Mouse (Mus musculus): ENCODE data around the gene Sgk2.

The Sgk2 gene

GRCm38 (mm10) chr2:162987218-162987617, at the start of gene Sgk2:
Gene Sgk2 (plus strand): TSS chr2:162987330.
- no peak for DNase-seq (ENCODE audit: low spot score)

GRCm38 (mm10) chr2:162939562-162939961, 47.6 kb upstream of the Sgk2 start:
- DNase-seq (ENCODE audit: low spot score), result no peak

GRCm38 (mm10) chr2:162943148-162943846, 43.8 kb upstream of the Sgk2 start, which contains the start of gene L3mbtl1:
Gene L3mbtl1 (plus strand): TSS chr2:162943472.
- no peak for DNase-seq (ENCODE audit: low spot score)

GRCm38 (mm10) chr2:162943931-162944330, 43.2 kb upstream of the Sgk2 start:
- DNase-seq (ENCODE audit: low spot score), result no peak

GRCm38 (mm10) chr2:162946964-162947363, 40.2 kb upstream of the Sgk2 start:
- DNase-seq (ENCODE audit: low spot score), result no peak

GRCm38 (mm10) chr2:162947736-162948135, 39.4 kb upstream of the Sgk2 start:
- no peak for DNase-seq (ENCODE audit: low spot score)

GRCm38 (mm10) chr2:162948221-162948620, 38.9 kb upstream of the Sgk2 start:
- DNase-seq (ENCODE audit: low spot score), result no peak

GRCm38 (mm10) chr2:162950776-162951175, 36.4 kb upstream of the Sgk2 start:
- no peak for DNase-seq (ENCODE audit: low spot score)

- no peak for DNase-seq (ENCODE audit: low spot score)
Observed at GRCm38 (mm10) chr2:162956843-162957242, 30.3 kb upstream of the Sgk2 start.

- no peak for DNase-seq (ENCODE audit: low spot score)
Observed at GRCm38 (mm10) chr2:162961321-162961720, 25.8 kb upstream of the Sgk2 start.

- no peak for DNase-seq (ENCODE audit: low spot score)
Observed at GRCm38 (mm10) chr2:162966734-162967133, 20.4 kb upstream of the Sgk2 start.

- no peak for DNase-seq (ENCODE audit: low spot score)
Observed at GRCm38 (mm10) chr2:162968357-162968756, 18.8 kb upstream of the Sgk2 start.

- no peak for DNase-seq (ENCODE audit: low spot score)
Observed at GRCm38 (mm10) chr2:162969101-162969500, 18.0 kb upstream of the Sgk2 start.

GRCm38 (mm10) chr2:162970896-162971295, 16.2 kb upstream of the Sgk2 start:
- DNase-seq (ENCODE audit: low spot score), result no peak

- DNase-seq (ENCODE audit: low spot score), result no peak
Observed at GRCm38 (mm10) chr2:162972752-162973151, 14.4 kb upstream of the Sgk2 start.

- DNase-seq (ENCODE audit: low spot score), result no peak
Observed at GRCm38 (mm10) chr2:162973206-162973605, 13.9 kb upstream of the Sgk2 start.

GRCm38 (mm10) chr2:162973637-162974036, 13.5 kb upstream of the Sgk2 start:
- DNase-seq (ENCODE audit: low spot score), result no peak

GRCm38 (mm10) chr2:162975157-162975775, 11.9 kb upstream of the Sgk2 start:
- no peak for DNase-seq (ENCODE audit: low spot score)

GRCm38 (mm10) chr2:162976001-162976400, 11.1 kb upstream of the Sgk2 start:
- DNase-seq (ENCODE audit: low spot score), result no peak

- no peak for DNase-seq (ENCODE audit: low spot score)
Observed at GRCm38 (mm10) chr2:162984381-162984780, 2.7 kb upstream of the Sgk2 start.

- no peak for DNase-seq (ENCODE audit: low spot score)
Observed at GRCm38 (mm10) chr2:162985923-162986322, 1.2 kb upstream of the Sgk2 start.

GRCm38 (mm10) chr2:162986764-162987163, 366 bp upstream of the Sgk2 start:
- no peak for DNase-seq (ENCODE audit: low spot score)

- DNase-seq (ENCODE audit: low spot score), result no peak
Observed at GRCm38 (mm10) chr2:162988235-162988634, 1.1 kb downstream of the Sgk2 start.

All from layer of hippocampus, adult 9-10 months (tissue).